ENCODE assay signal across 10 mouse cellular contexts in genomic region chr5:143655511-143655943, GRCm38 (mm10). TPM values are rescaled to one million over a fixed set of nuclear protein-coding genes. Genes with fewer than 3 reads are reported as not detected.
DNase-seq lines count a peak whose midpoint lies in the region; ATAC-seq and TF ChIP-seq lines count a peak whose summit lies in the region.
"Had no signal": no experiment of that assay in that cellular context is flagged by ENCODE, and none has a peak within 500 bp of the region (broad histone marks: within the 10 kb centered on the region; RNA-seq: fewer than 3 reads in every experiment).

No protein-coding gene starts in this region.

- DNase-seq in intestine, embryonic 14.5 days (ENCODE audit: low spot score) = no peak
- DNase-seq in MEL-GATA-1-ER (ENCODE audit: extremely low read depth, low read depth) = peak; percentile 46
- DNase-seq in embryonic facial prominence, embryonic 11.5 days (ENCODE audit: low spot score) = peak; percentile 31
- no peak for DNase-seq in cerebellum, adult 9-10 months
- DNase-seq in layer of hippocampus, adult 9-11 months = no peak
- no peak for DNase-seq in testis, postnatal 10 days (ENCODE audit: low spot score)
- DNase-seq: kidney, adult 18-20 months had no signal

- peaks cover 55% of the 10 kb centered on the region for H3K4me1 ChIP-seq in intestine, embryonic 14.5 days (replicated peaks; ENCODE audit: control insufficient read depth, insufficient read depth, low read length)
- H3K4me1 ChIP-seq in intestine, postnatal 0 days (replicated peaks; ENCODE audit: control insufficient read depth, insufficient read depth, low read length) = peaks cover 4% of the 10 kb centered on the region
- H3K4me1 ChIP-seq in embryonic facial prominence, embryonic 11.5 days (ENCODE audit: control insufficient read depth, insufficient read depth, low read length) = peaks cover 2% of the 10 kb centered on the region; the same call in 1 of the 2 replicates
- H3K4me1 ChIP-seq in liver, embryonic 12.5 days = peaks cover 100% of the 10 kb centered on the region

- H3K9ac ChIP-seq in intestine, embryonic 14.5 days (ENCODE audit: low read length) = 0 out of 2 replicates have a peak overlapping the region, but pooled peaks have one; percentile 11
- no peak overlapping the region for H3K9ac ChIP-seq in intestine, postnatal 0 days (ENCODE audit: low read depth, low read length)
- H3K9ac ChIP-seq in embryonic facial prominence, embryonic 11.5 days (replicated peaks; ENCODE audit: low read length) = no peak overlapping the region
- H3K9ac ChIP-seq in liver, embryonic 12.5 days = peak overlapping the region; percentile 69
- H3K9ac ChIP-seq: forebrain, embryonic 12.5 days had no signal

- TF ChIP-seq CTCF in intestine, postnatal 0 days (IDR thresholded peaks at IDR 0.05; ENCODE audit: low read depth) = no peak

- no peaks in the 10 kb centered on the region for H3K27me3 ChIP-seq in intestine, embryonic 14.5 days (replicated peaks; ENCODE audit: control insufficient read depth, insufficient read depth, low read length)
- no peaks in the 10 kb centered on the region for H3K27me3 ChIP-seq in intestine, postnatal 0 days (replicated peaks; ENCODE audit: control insufficient read depth, insufficient read depth, low read length)
- no peaks in the 10 kb centered on the region for H3K27me3 ChIP-seq in embryonic facial prominence, embryonic 11.5 days (ENCODE audit: control insufficient read depth, insufficient read depth, low read length)
- no peaks in the 10 kb centered on the region for H3K27me3 ChIP-seq in liver, embryonic 12.5 days (replicated peaks)
- H3K27me3 ChIP-seq: forebrain, embryonic 12.5 days had no signal

- WGBS in intestine, embryonic 14.5 days = 64% methylated on average over 4 of the region's 4 CpGs
- 72% methylated on average over 4 of the region's 4 CpGs for WGBS in intestine, postnatal 0 days
- WGBS in embryonic facial prominence, embryonic 11.5 days = 42% methylated on average over 4 of the region's 4 CpGs
- WGBS in liver, embryonic 12.5 days (ENCODE audit: insufficient replicate concordance) = 26% methylated on average over 4 of the region's 4 CpGs

- H3K27ac ChIP-seq in intestine, embryonic 14.5 days (ENCODE audit: low read depth) = peak overlapping the region; percentile 81
- no peak overlapping the region for H3K27ac ChIP-seq in intestine, postnatal 0 days (ENCODE audit: low read depth, low read length)
- no peak overlapping the region for H3K27ac ChIP-seq in embryonic facial prominence, embryonic 11.5 days (replicated peaks; ENCODE audit: low read depth, low read length)
- peak overlapping the region; percentile 97 for H3K27ac ChIP-seq in liver, embryonic 12.5 days
- H3K27ac ChIP-seq: forebrain, embryonic 12.5 days had no signal

- H3K4me3 ChIP-seq in intestine, embryonic 14.5 days (ENCODE audit: low read depth, low read length) = no peak overlapping the region
- H3K4me3 ChIP-seq in intestine, postnatal 0 days (ENCODE audit: low read depth, low read length) = no peak overlapping the region
- H3K4me3 ChIP-seq in embryonic facial prominence, embryonic 11.5 days (ENCODE audit: low read depth, low read length) = no peak overlapping the region
- H3K4me3 ChIP-seq in liver, embryonic 12.5 days = no peak overlapping the region; the same call in 1 of the 2 replicates
- H3K4me3 ChIP-seq: forebrain, embryonic 12.5 days had no signal

- H3K36me3 ChIP-seq in intestine, embryonic 14.5 days (ENCODE audit: control insufficient read depth, insufficient read depth, low read length) = no peaks in the 10 kb centered on the region
- peaks cover 3% of the 10 kb centered on the region; the same call in 1 of the 2 replicates for H3K36me3 ChIP-seq in intestine, postnatal 0 days (ENCODE audit: control insufficient read depth, insufficient read depth)
- H3K36me3 ChIP-seq in embryonic facial prominence, embryonic 11.5 days (replicated peaks; ENCODE audit: control insufficient read depth, insufficient read depth, low read depth, low read length) = no peaks in the 10 kb centered on the region
- H3K36me3 ChIP-seq in liver, embryonic 12.5 days = peaks cover 15% of the 10 kb centered on the region
- H3K36me3 ChIP-seq: forebrain, embryonic 12.5 days had no signal

- H3K4me2 ChIP-seq in intestine, embryonic 14.5 days (ENCODE audit: low read length) = no peak overlapping the region
- no peak overlapping the region for H3K4me2 ChIP-seq in intestine, postnatal 0 days (replicated peaks; ENCODE audit: low read depth)
- H3K4me2 ChIP-seq in embryonic facial prominence, embryonic 11.5 days (ENCODE audit: low read depth, low read length) = no peak overlapping the region
- peak overlapping the region; percentile 72 for H3K4me2 ChIP-seq in liver, embryonic 12.5 days
- H3K4me2 ChIP-seq: forebrain, embryonic 12.5 days had no signal

- ATAC-seq in intestine, embryonic 14.5 days (replicated peaks; ENCODE audit: low FRiP score, low TSS enrichment, low read depth) = no peak
- no peak for ATAC-seq in intestine, postnatal 0 days
- no peak for ATAC-seq in embryonic facial prominence, embryonic 11.5 days (replicated peaks; ENCODE audit: insufficient number of reproducible peaks, low FRiP score, low TSS enrichment, low read depth)
- peak; percentile 72 for ATAC-seq in liver, embryonic 12.5 days

- no peaks in the 10 kb centered on the region for H3K9me3 ChIP-seq in intestine, embryonic 14.5 days (ENCODE audit: control insufficient read depth, low read length)
- no peaks in the 10 kb centered on the region for H3K9me3 ChIP-seq in intestine, postnatal 0 days (ENCODE audit: control insufficient read depth)
- H3K9me3 ChIP-seq in embryonic facial prominence, embryonic 11.5 days (replicated peaks; ENCODE audit: control insufficient read depth, low read length) = no peaks in the 10 kb centered on the region
- no peaks in the 10 kb centered on the region for H3K9me3 ChIP-seq in liver, embryonic 12.5 days (replicated peaks)
- H3K9me3 ChIP-seq: forebrain, embryonic 12.5 days had no signal

RNA-seq across cellular contexts. Expression of gene Cyth3, which starts 33.3 kb away (rescaled TPM):
- polyA plus RNA-seq in intestine, embryonic 14.5 days (2014; fragmentation: Nextera tagmentation; extraction: Ambion mirVana) = 51.6 and 52.2 TPM in 2 replicates
- 21.1 and 22.6 TPM in 2 replicates for polyA plus RNA-seq in intestine, postnatal 0 days (2015; fragmentation: Nextera tagmentation; extraction: Ambion mirVana)
- 38.5 and 41.8 TPM in 2 replicates for polyA plus RNA-seq in embryonic facial prominence, embryonic 11.5 days (2014; fragmentation: Nextera tagmentation; extraction: Ambion mirVana)
- polyA plus RNA-seq in liver, embryonic 12.5 days (2016; fragmentation: Nextera tagmentation; extraction: Ambion mirVana) = 46.0 and 47.7 TPM in 2 replicates

Comparison
In these comparisons a context has a peak if more than half of its experiments do, and no peak if none do; other contexts are left out.
1. H3K27ac ChIP-seq: peak in intestine, embryonic 14.5 days (single experiment) and liver, embryonic 12.5 days (single experiment); none in intestine, postnatal 0 days (single experiment) and embryonic facial prominence, embryonic 11.5 days (single experiment).
2. H3K9ac ChIP-seq: peak in intestine, embryonic 14.5 days (single experiment) and liver, embryonic 12.5 days (single experiment); none in intestine, postnatal 0 days (single experiment) and embryonic facial prominence, embryonic 11.5 days (single experiment).
3. DNase-seq: peak in MEL-GATA-1-ER (single experiment) and embryonic facial prominence, embryonic 11.5 days (single experiment); none in intestine, embryonic 14.5 days (single experiment), cerebellum, adult 9-10 months (single experiment), layer of hippocampus, adult 9-11 months (single experiment) and testis, postnatal 10 days (single experiment).